Mouse (Mus musculus): Measurements from ENCODE around the gene Sdccag8. TPM values are rescaled to one million over a fixed set of nuclear protein-coding genes. Genes with fewer than 3 reads are reported as not detected.

Gene Sdccag8
- polyA plus RNA-seq, 1 experiment from 2014 or later: 8.7 TPM

DNA sequence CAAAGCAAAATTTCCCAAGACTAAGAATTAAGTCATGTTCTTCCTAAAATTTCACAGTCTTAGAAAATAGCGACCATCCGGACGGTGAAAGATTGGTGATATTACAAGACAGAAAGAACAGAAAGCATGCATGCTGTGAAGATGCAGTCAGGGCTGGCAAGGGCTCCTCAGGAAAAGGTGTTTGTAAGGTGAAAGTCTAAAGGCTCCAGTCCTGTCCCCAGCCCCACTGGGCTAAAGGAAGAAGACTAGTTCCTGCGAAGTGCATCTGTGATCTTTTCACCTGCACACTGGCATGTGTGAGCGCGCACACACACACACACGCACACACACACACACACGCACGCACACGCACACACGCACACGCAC is 130.7 kb downstream of the Sdccag8 start:
- H3K36me3 ChIP-seq: no peaks in the 10 kb centered on the region
- no peak overlapping the region for H3K4me2 ChIP-seq
- no peak overlapping the region for H3K27ac ChIP-seq (replicated peaks)
- no peak for ATAC-seq (ENCODE audit: extremely low read depth, insufficient number of reproducible peaks, low FRiP score, low TSS enrichment)
- H3K9me3 ChIP-seq: no peaks in the 10 kb centered on the region
- H3K4me1 ChIP-seq: peaks cover 7% of the 10 kb centered on the region; the same call in 1 of the 2 replicates
- 94% methylated on average over 12 of the region's 12 CpGs for WGBS
- no peak overlapping the region for H3K9ac ChIP-seq
- no peak overlapping the region for H3K4me3 ChIP-seq
- H3K27me3 ChIP-seq (replicated peaks): no peaks in the 10 kb centered on the region

DNA sequence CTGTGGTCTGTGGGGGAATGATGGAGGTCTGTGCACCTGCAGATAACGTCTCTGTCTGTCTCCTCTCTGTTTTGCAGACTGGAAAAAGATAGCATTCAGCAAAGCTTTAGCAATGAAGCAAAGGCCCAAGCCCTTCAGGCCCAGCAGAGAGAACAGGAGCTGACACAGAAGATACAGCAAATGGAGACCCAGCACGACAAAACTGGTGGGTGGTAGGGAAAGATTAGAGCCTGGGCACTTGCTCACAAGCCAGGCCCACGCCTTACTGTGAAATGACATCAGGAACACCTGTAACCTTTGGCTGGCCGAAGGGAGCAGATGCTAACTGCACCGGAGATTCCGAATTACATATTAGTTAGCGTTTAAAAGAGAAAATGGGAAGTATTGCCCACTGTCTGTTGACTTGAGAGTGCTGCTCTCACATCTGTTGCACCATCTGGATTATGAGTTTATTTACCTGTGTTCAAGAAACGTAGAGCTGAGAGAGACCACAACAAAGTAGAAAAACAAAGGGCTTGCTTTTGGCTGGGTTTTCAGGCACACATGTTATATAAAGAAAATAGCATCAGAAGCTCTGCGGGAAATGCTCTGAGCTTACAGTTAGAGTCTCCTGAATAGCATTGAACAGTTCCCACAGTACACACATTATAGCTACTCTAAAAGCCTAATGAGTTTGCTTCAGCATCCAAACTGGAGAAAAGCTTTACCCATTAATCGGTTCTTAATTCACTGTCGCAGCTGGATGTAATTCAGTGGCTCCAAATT is 131.8 kb downstream of the Sdccag8 start:
- Histone ChIP-seq H3K4me2 (no peak overlapping the region), H3K36me3 (no peaks in the 10 kb centered on the region), H3K4me1 (peaks cover 7% of the 10 kb centered on the region; the same call in 1 of the 2 replicates), H3K27me3 (replicated peaks) (no peaks in the 10 kb centered on the region), H3K4me3 (no peak overlapping the region), H3K9ac (no peak overlapping the region), H3K27ac (replicated peaks) (no peak overlapping the region), H3K9me3 (no peaks in the 10 kb centered on the region)
- WGBS: 76% methylated on average over 11 of the region's 11 CpGs
- no peak for ATAC-seq (ENCODE audit: extremely low read depth, insufficient number of reproducible peaks, low FRiP score, low TSS enrichment)

DNA sequence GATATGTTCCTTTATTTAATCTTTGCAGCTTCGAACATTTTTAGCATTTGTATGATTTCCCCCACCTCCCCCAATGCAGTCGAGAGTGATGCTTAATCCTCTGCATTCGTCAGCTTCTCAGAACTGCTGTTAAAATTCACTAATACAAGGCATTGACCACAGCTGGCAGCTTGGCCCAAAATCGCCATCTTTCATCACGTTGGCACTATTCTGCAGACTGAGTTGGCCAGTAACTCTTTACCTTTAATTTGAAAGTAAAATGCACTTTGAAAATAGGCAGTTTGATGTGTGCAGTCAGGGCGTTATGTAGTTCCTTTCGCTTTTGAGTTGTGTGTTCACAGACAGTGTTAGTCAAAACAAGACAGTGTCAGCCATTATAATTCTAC is 132.3 kb downstream of the Sdccag8 start:
- Histone ChIP-seq H3K36me3 (no peaks in the 10 kb centered on the region), H3K9ac (no peak overlapping the region), H3K9me3 (no peaks in the 10 kb centered on the region), H3K4me3 (no peak overlapping the region), H3K27ac (replicated peaks) (no peak overlapping the region), H3K27me3 (replicated peaks) (no peaks in the 10 kb centered on the region), H3K4me2 (no peak overlapping the region), H3K4me1 (peaks cover 7% of the 10 kb centered on the region; the same call in 1 of the 2 replicates)
- ATAC-seq (ENCODE audit: extremely low read depth, insufficient number of reproducible peaks, low FRiP score, low TSS enrichment): no peak
- WGBS: 77% methylated on average over 7 of the region's 7 CpGs

DNA sequence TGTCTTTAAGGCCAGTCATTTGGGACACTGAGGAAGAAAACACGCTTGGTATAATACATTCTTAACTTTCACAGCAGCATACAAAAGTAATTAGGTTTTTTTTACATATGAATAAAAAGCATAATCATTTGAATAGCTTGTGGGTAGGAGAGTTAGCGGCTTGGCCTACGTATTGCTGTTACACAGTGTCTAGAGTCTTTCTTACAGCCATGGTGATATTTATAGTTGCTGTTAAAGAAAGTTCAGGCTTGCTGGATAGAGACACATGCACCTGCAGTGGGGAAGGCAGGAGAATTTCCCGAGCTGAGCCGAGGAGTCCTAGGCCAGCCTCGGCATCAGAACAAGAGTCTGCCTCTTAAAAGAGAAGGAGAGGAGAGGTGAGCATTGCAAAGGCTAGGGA is 134.4 kb downstream of the Sdccag8 start:
- ATAC-seq (ENCODE audit: extremely low read depth, insufficient number of reproducible peaks, low FRiP score, low TSS enrichment): no peak
- Histone ChIP-seq H3K4me1 (peaks cover 3% of the 10 kb centered on the region; the same call in 1 of the 2 replicates), H3K27ac (replicated peaks) (no peak overlapping the region), H3K9ac (no peak overlapping the region), H3K4me3 (no peak overlapping the region), H3K9me3 (no peaks in the 10 kb centered on the region), H3K27me3 (replicated peaks) (no peaks in the 10 kb centered on the region), H3K36me3 (no peaks in the 10 kb centered on the region), H3K4me2 (no peak overlapping the region)
- WGBS: 61% methylated on average over 6 of the region's 6 CpGs

DNA sequence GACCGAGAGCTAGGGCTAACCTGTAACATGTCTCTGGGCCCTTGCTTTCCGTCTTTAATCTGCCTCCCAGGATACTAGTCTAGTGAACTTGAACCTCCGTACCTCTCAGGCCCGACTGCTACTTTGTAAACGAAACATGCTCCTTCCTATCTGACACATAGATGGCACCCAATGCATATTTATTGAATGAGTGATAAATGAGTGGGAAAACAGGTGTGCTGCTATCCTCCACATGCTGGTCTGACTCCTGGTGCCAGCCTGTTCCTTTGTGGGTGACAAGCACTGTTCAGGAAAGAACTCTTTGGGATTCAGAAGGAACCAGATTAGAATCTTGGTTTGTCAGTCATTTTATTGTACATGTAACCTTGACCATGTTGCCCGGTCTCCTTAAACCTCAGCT is 134.9 kb downstream of the Sdccag8 start:
- Histone ChIP-seq H3K36me3 (no peaks in the 10 kb centered on the region), H3K4me3 (no peak overlapping the region), H3K9ac (no peak overlapping the region), H3K4me2 (no peak overlapping the region), H3K4me1 (peaks cover 3% of the 10 kb centered on the region; the same call in 1 of the 2 replicates), H3K27ac (replicated peaks) (no peak overlapping the region), H3K27me3 (replicated peaks) (no peaks in the 10 kb centered on the region), H3K9me3 (no peaks in the 10 kb centered on the region)
- 81% methylated on average over 6 of the region's 6 CpGs for WGBS
- no peak for ATAC-seq (ENCODE audit: extremely low read depth, insufficient number of reproducible peaks, low FRiP score, low TSS enrichment)

DNA sequence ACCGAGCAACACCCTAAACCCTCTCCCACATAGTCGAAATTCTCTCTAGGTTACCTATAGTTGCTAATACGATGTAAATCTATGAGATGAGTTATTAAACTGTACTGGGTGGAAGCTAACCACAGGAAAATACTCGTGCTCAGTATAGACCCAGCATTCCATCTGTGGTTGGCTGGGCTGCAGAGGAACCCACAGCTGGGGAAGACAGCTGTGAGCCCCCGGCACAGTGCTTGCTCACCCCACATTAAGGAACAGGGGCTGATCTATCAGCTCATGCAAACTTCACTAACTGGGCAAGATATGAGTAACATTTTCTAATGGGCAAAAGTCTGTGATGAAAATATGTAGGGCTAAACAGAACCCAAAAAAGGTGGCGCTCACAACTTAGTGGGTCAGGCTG is 135.6 kb downstream of the Sdccag8 start:
- ATAC-seq (ENCODE audit: extremely low read depth, insufficient number of reproducible peaks, low FRiP score, low TSS enrichment): no peak
- no peaks in the 10 kb centered on the region for H3K27me3 ChIP-seq (replicated peaks)
- no peak overlapping the region for H3K27ac ChIP-seq (replicated peaks)
- no peaks in the 10 kb centered on the region for H3K4me1 ChIP-seq
- no peaks in the 10 kb centered on the region for H3K36me3 ChIP-seq
- 80% methylated on average over 6 of the region's 6 CpGs for WGBS
- no peak overlapping the region for H3K9ac ChIP-seq
- no peak overlapping the region for H3K4me3 ChIP-seq
- H3K9me3 ChIP-seq: no peaks in the 10 kb centered on the region
- no peak overlapping the region for H3K4me2 ChIP-seq

DNA sequence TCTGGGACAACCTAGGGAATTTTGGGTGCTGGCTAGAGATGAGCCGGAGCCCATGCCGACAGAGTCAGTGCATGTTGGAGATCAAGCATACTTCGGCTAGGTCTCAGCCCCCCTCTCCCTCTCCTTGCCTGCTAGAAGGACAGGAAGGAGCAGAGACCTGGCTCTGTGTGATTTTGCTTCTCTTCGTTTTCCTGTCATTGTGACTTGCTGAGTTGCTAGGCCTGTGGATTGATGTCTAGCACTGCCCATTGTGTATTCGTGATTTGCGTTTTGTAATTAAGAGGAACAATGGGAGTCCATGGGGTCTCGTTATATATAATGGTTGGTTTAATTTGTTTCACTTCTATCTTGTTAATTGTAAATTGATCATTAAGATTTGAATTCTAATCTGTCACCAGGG is 137.4 kb downstream of the Sdccag8 start:
- Histone ChIP-seq H3K27me3 (replicated peaks) (no peaks in the 10 kb centered on the region), H3K9ac (no peak overlapping the region), H3K4me3 (no peak overlapping the region), H3K27ac (replicated peaks) (no peak overlapping the region), H3K4me1 (no peaks in the 10 kb centered on the region), H3K36me3 (peaks cover 5% of the 10 kb centered on the region; the same call in 1 of the 2 replicates), H3K9me3 (no peaks in the 10 kb centered on the region), H3K4me2 (no peak overlapping the region)
- ATAC-seq (ENCODE audit: extremely low read depth, insufficient number of reproducible peaks, low FRiP score, low TSS enrichment): no peak
- 52% methylated on average over 7 of the region's 7 CpGs for WGBS

DNA sequence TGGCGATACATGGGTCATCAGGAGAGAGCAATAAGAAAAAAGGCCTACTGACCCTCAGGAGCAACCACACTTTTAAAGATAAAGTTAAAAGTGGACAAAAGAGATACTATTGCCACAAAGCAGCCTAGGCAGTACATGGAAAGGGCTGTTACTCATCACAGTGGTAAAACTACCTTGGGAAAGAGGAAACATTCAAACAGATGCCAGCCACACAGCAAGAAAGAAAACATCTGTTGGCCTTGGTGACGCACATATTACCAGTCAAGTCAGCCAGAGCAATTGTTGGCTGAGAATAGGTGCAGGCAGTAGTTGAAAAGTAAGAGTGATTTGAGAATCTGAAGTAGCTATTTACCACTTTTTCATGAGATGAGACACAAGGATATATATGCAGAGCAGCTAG is 143.9 kb downstream of the Sdccag8 start:
- Histone ChIP-seq H3K36me3 (peaks cover 7% of the 10 kb centered on the region; the same call in 1 of the 2 replicates), H3K27ac (replicated peaks) (no peak overlapping the region), H3K4me1 (no peaks in the 10 kb centered on the region), H3K9ac (no peak overlapping the region), H3K27me3 (replicated peaks) (no peaks in the 10 kb centered on the region), H3K4me2 (no peak overlapping the region), H3K9me3 (no peaks in the 10 kb centered on the region), H3K4me3 (no peak overlapping the region)
- no peak for ATAC-seq (ENCODE audit: extremely low read depth, insufficient number of reproducible peaks, low FRiP score, low TSS enrichment)
- 79% methylated on average over 2 of the region's 2 CpGs for WGBS

DNA sequence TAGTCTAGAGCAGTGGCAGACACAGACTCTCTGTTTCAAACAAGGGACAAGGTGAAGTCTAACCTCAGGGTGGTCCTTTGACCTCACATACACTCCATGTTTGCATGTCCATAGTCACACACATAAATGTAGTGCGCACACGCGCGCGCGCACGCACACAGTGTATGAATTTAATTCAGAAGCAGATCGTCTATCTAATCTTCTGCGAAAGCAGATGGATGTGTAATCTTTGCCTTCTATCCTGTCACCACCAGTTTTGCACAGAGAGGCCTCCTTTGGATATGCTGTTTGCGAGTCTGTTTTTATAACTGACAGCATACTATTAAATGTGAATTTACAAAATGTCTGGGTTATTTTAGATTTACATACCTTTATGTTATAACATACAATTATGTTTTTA is 147.3 kb downstream of the Sdccag8 start:
- WGBS: 96% methylated on average over 10 of the region's 10 CpGs
- Histone ChIP-seq H3K4me3 (no peak overlapping the region), H3K9ac (no peak overlapping the region), H3K27me3 (replicated peaks) (no peaks in the 10 kb centered on the region), H3K4me2 (no peak overlapping the region), H3K9me3 (no peaks in the 10 kb centered on the region), H3K4me1 (no peaks in the 10 kb centered on the region), H3K27ac (replicated peaks) (no peak overlapping the region), H3K36me3 (0 out of 2 replicates have a peak, but pooled peaks cover 4% of the 10 kb centered on the region)
- no peak for ATAC-seq (ENCODE audit: extremely low read depth, insufficient number of reproducible peaks, low FRiP score, low TSS enrichment)

DNA sequence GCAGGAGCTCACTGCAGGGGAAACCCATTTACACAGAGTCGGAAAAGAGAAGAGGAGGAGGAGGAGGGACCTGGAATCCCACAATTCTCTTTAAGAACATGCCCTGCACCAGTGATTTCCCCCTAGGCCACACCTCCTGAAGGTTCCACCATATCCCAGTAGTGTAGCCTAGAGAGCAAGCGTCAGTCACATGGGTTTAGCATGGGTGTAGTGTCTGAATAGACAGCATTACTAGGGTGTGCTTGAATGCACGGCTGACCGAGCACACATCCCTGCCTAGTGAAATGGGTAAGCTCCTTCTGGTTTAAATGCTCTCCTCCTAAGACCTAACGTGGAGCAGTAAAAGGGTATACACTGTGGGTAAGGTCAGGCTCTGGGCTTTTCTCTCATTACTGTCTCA is 148.4 kb downstream of the Sdccag8 start:
- no peak overlapping the region for H3K9ac ChIP-seq
- ATAC-seq (ENCODE audit: extremely low read depth, insufficient number of reproducible peaks, low FRiP score, low TSS enrichment): no peak
- H3K4me1 ChIP-seq: no peaks in the 10 kb centered on the region
- WGBS: 74% methylated on average over 5 of the region's 5 CpGs
- no peaks in the 10 kb centered on the region for H3K27me3 ChIP-seq (replicated peaks)
- no peak overlapping the region for H3K4me3 ChIP-seq
- H3K9me3 ChIP-seq: no peaks in the 10 kb centered on the region
- H3K4me2 ChIP-seq: no peak overlapping the region
- no peak overlapping the region for H3K27ac ChIP-seq (replicated peaks)
- H3K36me3 ChIP-seq: no peaks in the 10 kb centered on the region

DNA sequence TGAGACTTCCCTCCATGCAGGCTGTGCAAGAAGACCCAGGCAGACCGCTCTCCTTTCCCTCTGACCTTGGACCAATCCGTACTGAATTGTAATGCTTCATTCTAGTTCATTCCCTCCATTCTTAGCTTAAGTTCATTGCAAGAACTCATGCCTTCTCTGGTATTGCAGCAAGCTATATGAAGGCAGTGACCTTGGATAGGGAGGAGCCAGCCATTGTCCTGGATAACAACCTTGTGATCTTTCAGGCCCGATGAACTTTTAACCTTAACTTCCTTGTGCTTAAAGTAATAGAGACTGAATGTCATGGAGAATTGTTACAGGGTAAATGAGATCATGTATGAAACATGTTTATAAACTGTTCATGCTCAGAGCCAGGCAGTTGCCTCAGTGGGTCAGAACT is 152.8 kb downstream of the Sdccag8 start:
- Histone ChIP-seq H3K27ac (replicated peaks) (no peak overlapping the region), H3K4me1 (peaks cover 4% of the 10 kb centered on the region; the same call in 1 of the 2 replicates), H3K9ac (no peak overlapping the region), H3K9me3 (no peaks in the 10 kb centered on the region), H3K36me3 (no peaks in the 10 kb centered on the region), H3K27me3 (replicated peaks) (no peaks in the 10 kb centered on the region), H3K4me2 (no peak overlapping the region), H3K4me3 (no peak overlapping the region)
- 90% methylated on average over 3 of the region's 3 CpGs for WGBS
- no peak for ATAC-seq (ENCODE audit: extremely low read depth, insufficient number of reproducible peaks, low FRiP score, low TSS enrichment)
